In the genomic region with DNA sequence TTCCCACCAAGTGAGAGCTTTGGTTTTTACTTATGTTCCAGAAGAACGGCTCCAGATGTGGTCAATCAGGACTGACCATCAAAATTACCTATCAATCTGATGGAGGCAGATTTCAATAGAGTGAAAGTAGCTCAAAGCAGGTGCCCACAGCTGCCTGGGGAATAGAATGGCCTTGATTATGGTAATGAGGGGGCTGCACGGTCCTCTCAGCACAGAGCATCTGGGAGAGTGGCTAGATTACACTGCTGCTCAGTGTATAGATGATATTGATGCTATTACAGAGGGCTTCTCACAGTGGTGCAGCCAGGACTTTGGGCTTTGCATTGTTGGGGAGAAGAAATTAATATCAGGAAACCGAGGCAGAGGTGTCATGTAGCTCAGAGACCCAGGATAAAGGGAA, we compare ENCODE assay signal across 21 mouse cellular contexts. TPM values are rescaled to one million over a fixed set of nuclear protein-coding genes. Genes with fewer than 3 reads are reported as not detected.
DNase-seq lines count a peak whose midpoint lies in the region; ATAC-seq lines count a peak whose summit lies in the region.
"Had no signal": no experiment of that assay in that cellular context is flagged by ENCODE, and none has a peak within 500 bp of the region (broad histone marks: within the 10 kb centered on the region; RNA-seq: fewer than 3 reads in every experiment).

No protein-coding gene starts in this region.

- no peaks in the 10 kb centered on the region for H3K36me3 ChIP-seq in hindbrain, embryonic 11.5 days (ENCODE audit: control insufficient read depth, insufficient read depth, low read length)
- H3K36me3 ChIP-seq in hindbrain, embryonic 10.5 days = no peaks in the 10 kb centered on the region
- H3K36me3 ChIP-seq in neural tube, embryonic 12.5 days = no peaks in the 10 kb centered on the region
- H3K36me3 ChIP-seq in neural tube, embryonic 15.5 days = no peaks in the 10 kb centered on the region
- H3K36me3 ChIP-seq in forebrain, embryonic 13.5 days (ENCODE audit: poor library complexity, severe bottlenecking) = no peaks in the 10 kb centered on the region
- no peaks in the 10 kb centered on the region for H3K36me3 ChIP-seq in midbrain, embryonic 16.5 days (ENCODE audit: control insufficient read depth, insufficient read depth, low read length)
- H3K36me3 ChIP-seq: embryonic facial prominence, embryonic 12.5 days; limb, embryonic 15.5 days; liver, embryonic 15.5 days; lung, embryonic 15.5 days had no signal

- ATAC-seq in hindbrain, embryonic 11.5 days (ENCODE audit: low FRiP score) = peak; percentile 87
- peak; percentile 58; the same call in 1 of the 2 replicates for ATAC-seq in neural tube, embryonic 12.5 days (ENCODE audit: low FRiP score, low read depth)
- ATAC-seq in neural tube, embryonic 15.5 days (ENCODE audit: low FRiP score) = no peak
- peak; percentile 84 for ATAC-seq in forebrain, embryonic 13.5 days
- peak; percentile 71; the same call in 1 of the 2 replicates for ATAC-seq in midbrain, embryonic 16.5 days

- no peak overlapping the region for H3K4me3 ChIP-seq in hindbrain, embryonic 11.5 days (ENCODE audit: low read depth, low read length)
- no peak overlapping the region for H3K4me3 ChIP-seq in hindbrain, embryonic 10.5 days
- H3K4me3 ChIP-seq in neural tube, embryonic 12.5 days = no peak overlapping the region
- no peak overlapping the region for H3K4me3 ChIP-seq in neural tube, embryonic 15.5 days (replicated peaks)
- H3K4me3 ChIP-seq in forebrain, embryonic 13.5 days = no peak overlapping the region
- no peak overlapping the region for H3K4me3 ChIP-seq in midbrain, embryonic 16.5 days (ENCODE audit: low read depth, low read length)
- H3K4me3 ChIP-seq: embryonic facial prominence, embryonic 12.5 days; limb, embryonic 15.5 days; liver, embryonic 15.5 days; lung, embryonic 15.5 days; myocyte had no signal

- H3K4me2 ChIP-seq in hindbrain, embryonic 11.5 days (replicated peaks; ENCODE audit: low read depth, low read length) = no peak overlapping the region
- H3K4me2 ChIP-seq in neural tube, embryonic 12.5 days (replicated peaks) = no peak overlapping the region
- no peak overlapping the region for H3K4me2 ChIP-seq in neural tube, embryonic 15.5 days
- H3K4me2 ChIP-seq in forebrain, embryonic 13.5 days = no peak overlapping the region
- H3K4me2 ChIP-seq in midbrain, embryonic 16.5 days (ENCODE audit: low read length) = no peak overlapping the region
- H3K4me2 ChIP-seq: embryonic facial prominence, embryonic 12.5 days; limb, embryonic 15.5 days; liver, embryonic 15.5 days; lung, embryonic 15.5 days had no signal

- H3K27ac ChIP-seq in hindbrain, embryonic 11.5 days (ENCODE audit: low read depth, low read length) = no peak overlapping the region
- H3K27ac ChIP-seq in hindbrain, embryonic 10.5 days = no peak overlapping the region
- no peak overlapping the region for H3K27ac ChIP-seq in neural tube, embryonic 12.5 days
- no peak overlapping the region for H3K27ac ChIP-seq in neural tube, embryonic 15.5 days (replicated peaks)
- H3K27ac ChIP-seq in forebrain, embryonic 13.5 days = no peak overlapping the region
- H3K27ac ChIP-seq in midbrain, embryonic 16.5 days (ENCODE audit: low read length) = no peak overlapping the region
- H3K27ac ChIP-seq: embryonic facial prominence, embryonic 12.5 days; kidney, postnatal 0 days; limb, embryonic 15.5 days; liver, embryonic 15.5 days; lung, embryonic 15.5 days had no signal

- 52% methylated on average over 3 of the region's 3 CpGs for WGBS in hindbrain, embryonic 11.5 days
- WGBS in hindbrain, embryonic 10.5 days = 53% methylated on average over 3 of the region's 3 CpGs
- WGBS in neural tube, embryonic 12.5 days = 63% methylated on average over 3 of the region's 3 CpGs
- 43% methylated on average over 3 of the region's 3 CpGs for WGBS in neural tube, embryonic 15.5 days
- WGBS in forebrain, embryonic 13.5 days = 22% methylated on average over 3 of the region's 3 CpGs
- 32% methylated on average over 3 of the region's 3 CpGs for WGBS in midbrain, embryonic 16.5 days

- peak; percentile 15 for DNase-seq in hindbrain, embryonic 11.5 days (ENCODE audit: low spot score)
- DNase-seq in hindbrain, embryonic 10.5 days (ENCODE audit: low spot score) = no peak
- no peak for DNase-seq in right cerebral cortex, postnatal 36 days (ENCODE audit: low spot score in 2 of 2)
- DNase-seq: adrenal gland, postnatal 36 days; cerebellum, adult 11 months; cerebellum, adult 9-11 months; gastrocnemius, postnatal 36 days; kidney, adult 2 months; left cerebral cortex, postnatal 4 days; lung, postnatal 36 days; right cerebral cortex, postnatal 25 days had no signal

- H3K4me1 ChIP-seq in hindbrain, embryonic 11.5 days (replicated peaks; ENCODE audit: control insufficient read depth, insufficient read depth, low read length) = no peaks in the 10 kb centered on the region
- peaks cover 17% of the 10 kb centered on the region; the same call in 1 of the 2 replicates for H3K4me1 ChIP-seq in hindbrain, embryonic 10.5 days (replicated peaks)
- peaks cover 5% of the 10 kb centered on the region; the same call in 1 of the 2 replicates for H3K4me1 ChIP-seq in neural tube, embryonic 12.5 days
- no peaks in the 10 kb centered on the region for H3K4me1 ChIP-seq in neural tube, embryonic 15.5 days
- peaks cover 20% of the 10 kb centered on the region for H3K4me1 ChIP-seq in forebrain, embryonic 13.5 days
- peaks cover 8% of the 10 kb centered on the region; the same call in 1 of the 2 replicates for H3K4me1 ChIP-seq in midbrain, embryonic 16.5 days (ENCODE audit: control insufficient read depth, insufficient read depth, low read length)
- H3K4me1 ChIP-seq: limb, embryonic 15.5 days; liver, embryonic 15.5 days; lung, embryonic 15.5 days had no signal

- no peak overlapping the region for H3K9ac ChIP-seq in hindbrain, embryonic 11.5 days (ENCODE audit: low read depth, low read length)
- no peak overlapping the region for H3K9ac ChIP-seq in neural tube, embryonic 12.5 days
- H3K9ac ChIP-seq in neural tube, embryonic 15.5 days (replicated peaks) = no peak overlapping the region
- H3K9ac ChIP-seq in forebrain, embryonic 13.5 days = no peak overlapping the region
- no peak overlapping the region for H3K9ac ChIP-seq in midbrain, embryonic 16.5 days (ENCODE audit: low read depth, low read length)
- H3K9ac ChIP-seq: embryonic facial prominence, embryonic 12.5 days; limb, embryonic 15.5 days; liver, embryonic 15.5 days; lung, embryonic 15.5 days had no signal

- H3K9me3 ChIP-seq in hindbrain, embryonic 11.5 days (ENCODE audit: control insufficient read depth, low read length) = no peaks in the 10 kb centered on the region
- no peaks in the 10 kb centered on the region for H3K9me3 ChIP-seq in hindbrain, embryonic 10.5 days
- no peaks in the 10 kb centered on the region for H3K9me3 ChIP-seq in neural tube, embryonic 12.5 days
- no peaks in the 10 kb centered on the region for H3K9me3 ChIP-seq in neural tube, embryonic 15.5 days (replicated peaks)
- H3K9me3 ChIP-seq in forebrain, embryonic 13.5 days (replicated peaks) = no peaks in the 10 kb centered on the region
- H3K9me3 ChIP-seq in midbrain, embryonic 16.5 days (replicated peaks; ENCODE audit: control insufficient read depth, low read length, poor library complexity, severe bottlenecking) = no peaks in the 10 kb centered on the region
- H3K9me3 ChIP-seq: embryonic facial prominence, embryonic 12.5 days; limb, embryonic 15.5 days; liver, embryonic 15.5 days; lung, embryonic 15.5 days had no signal

- H3K27me3 ChIP-seq in hindbrain, embryonic 11.5 days (ENCODE audit: control insufficient read depth, insufficient read depth, low read length) = no peaks in the 10 kb centered on the region
- no peaks in the 10 kb centered on the region for H3K27me3 ChIP-seq in hindbrain, embryonic 10.5 days (ENCODE audit: insufficient read depth, poor library complexity, severe bottlenecking)
- H3K27me3 ChIP-seq in neural tube, embryonic 12.5 days (replicated peaks) = no peaks in the 10 kb centered on the region
- no peaks in the 10 kb centered on the region for H3K27me3 ChIP-seq in neural tube, embryonic 15.5 days (replicated peaks)
- H3K27me3 ChIP-seq in forebrain, embryonic 13.5 days = no peaks in the 10 kb centered on the region
- H3K27me3 ChIP-seq in midbrain, embryonic 16.5 days (ENCODE audit: control insufficient read depth, insufficient read depth, low read depth, low read length) = no peaks in the 10 kb centered on the region
- H3K27me3 ChIP-seq: embryonic facial prominence, embryonic 12.5 days; limb, embryonic 15.5 days; liver, embryonic 15.5 days; lung, embryonic 15.5 days had no signal

RNA-seq across cellular contexts. Expression of a gene that starts 58.5 kb away (rescaled TPM):
- 0.88 and 1.0 TPM in 2 replicates for polyA plus RNA-seq in hindbrain, embryonic 11.5 days (2014; fragmentation: Nextera tagmentation; extraction: Ambion mirVana)
- 0.95 and 1.5 TPM in 2 replicates for polyA plus RNA-seq in hindbrain, embryonic 10.5 days (2016; fragmentation: Nextera tagmentation; extraction: Ambion mirVana)
- 0.51 and 1.3 TPM in 2 replicates for polyA plus RNA-seq in neural tube, embryonic 12.5 days (2016; fragmentation: Nextera tagmentation; extraction: Ambion mirVana)
- 0.37 and 0.47 TPM in 2 replicates for polyA plus RNA-seq in neural tube, embryonic 15.5 days (2015; fragmentation: Nextera tagmentation; extraction: Ambion mirVana)
- 0.19 and 0.24 TPM in 2 replicates for polyA plus RNA-seq in forebrain, embryonic 13.5 days (2015; fragmentation: Nextera tagmentation; extraction: Ambion mirVana)
- polyA plus RNA-seq in midbrain, embryonic 16.5 days (2015; fragmentation: Nextera tagmentation; extraction: Ambion mirVana) = 0.32 and 0.50 TPM in 2 replicates
